Mouse (Mus musculus): ENCODE results near the gene Large1. TPM values are rescaled to one million over a fixed set of nuclear protein-coding genes. Genes with fewer than 3 reads are reported as not detected.

The Large1 gene
- polyA plus RNA-seq, 1 experiment from 2014 or later, result 4.1 TPM

DNA sequence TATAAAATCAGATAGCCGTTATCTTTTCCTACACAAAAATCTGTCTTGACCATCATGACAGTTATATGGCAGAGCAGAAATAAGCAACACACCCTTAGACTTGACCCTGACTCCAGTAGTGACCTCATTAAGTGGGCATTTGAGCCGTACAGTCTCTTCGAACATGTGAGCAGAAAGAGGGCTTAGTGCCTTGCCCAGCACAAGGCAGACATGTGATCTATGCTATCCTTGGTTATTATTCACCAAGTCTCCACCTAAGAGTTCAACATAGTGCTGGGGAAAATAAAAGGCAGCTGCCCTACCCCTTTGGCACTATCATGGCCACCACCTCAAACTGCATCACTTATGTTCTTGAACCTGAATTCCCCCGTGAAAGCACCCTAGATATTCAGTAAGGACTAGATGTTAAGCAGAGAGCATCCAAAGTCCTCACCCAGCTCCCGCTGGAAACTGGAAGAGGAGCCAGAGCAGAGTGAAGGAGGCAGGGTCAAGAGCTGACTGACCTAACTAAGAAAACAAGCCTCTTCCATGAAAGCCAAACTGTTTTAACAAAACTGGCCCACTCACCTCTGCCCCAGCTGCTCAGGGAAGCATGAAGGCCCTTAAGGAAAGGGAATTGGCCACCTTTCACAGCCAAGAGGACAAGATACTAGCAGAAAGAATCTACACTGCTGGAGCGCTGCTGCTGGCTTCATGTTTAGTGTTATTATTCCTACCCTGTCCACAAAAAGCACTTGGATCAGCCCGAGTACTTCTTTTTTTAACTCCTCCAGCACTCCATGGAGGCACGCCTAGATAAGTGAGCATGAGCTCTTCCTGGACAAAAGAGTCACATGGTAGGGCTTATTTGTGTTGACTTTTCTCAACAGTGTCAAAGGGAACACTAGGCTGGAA, 40.4 kb downstream of the Large1 start:
- peaks cover 6% of the 10 kb centered on the region for H3K4me1 ChIP-seq (replicated peaks; ENCODE audit: control insufficient read depth, insufficient read depth, low read length)
- H3K9me3 ChIP-seq (ENCODE audit: control insufficient read depth, low read length), result no peaks in the 10 kb centered on the region
- no peak overlapping the region for H3K9ac ChIP-seq (ENCODE audit: low read depth, low read length)
- ATAC-seq (replicated peaks; ENCODE audit: low FRiP score), result no peak
- no peaks in the 10 kb centered on the region for H3K36me3 ChIP-seq (ENCODE audit: control insufficient read depth, insufficient read depth, low read length)
- DNase-seq (ENCODE audit: low spot score), result no peak
- H3K27me3 ChIP-seq (replicated peaks; ENCODE audit: control insufficient read depth, insufficient read depth, low read length), result no peaks in the 10 kb centered on the region
- H3K4me2 ChIP-seq, result no peak overlapping the region
- 80% methylated on average over 8 of the region's 8 CpGs for WGBS
- H3K4me3 ChIP-seq (ENCODE audit: low read depth, low read length), result no peak overlapping the region
- H3K27ac ChIP-seq (ENCODE audit: low read depth, low read length), result no peak overlapping the region

DNA sequence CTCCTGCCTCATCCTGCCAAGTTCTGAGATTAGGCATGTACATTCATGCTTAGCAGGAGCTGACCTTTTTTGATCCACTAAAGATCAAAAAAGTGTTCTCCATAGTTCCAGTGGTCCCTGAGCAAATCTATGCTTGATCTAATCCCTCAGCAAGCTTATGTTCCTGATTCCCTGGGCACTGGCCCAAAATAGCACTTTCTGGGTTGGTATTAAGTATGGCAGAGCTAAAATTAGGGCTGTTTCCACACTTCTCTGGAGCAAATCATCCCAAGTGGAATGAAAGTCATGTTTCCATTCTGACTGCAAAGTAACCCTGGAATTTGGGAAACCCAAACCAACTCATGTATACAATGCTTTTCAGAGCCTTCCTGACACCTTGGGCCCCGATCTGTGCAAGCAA, 42.9 kb downstream of the Large1 start:
- no peaks in the 10 kb centered on the region for H3K9me3 ChIP-seq (ENCODE audit: control insufficient read depth, low read length)
- H3K4me3 ChIP-seq (ENCODE audit: low read depth, low read length), result no peak overlapping the region
- no peak overlapping the region for H3K9ac ChIP-seq (ENCODE audit: low read depth, low read length)
- H3K4me1 ChIP-seq (replicated peaks; ENCODE audit: control insufficient read depth, insufficient read depth, low read length), result peaks cover 8% of the 10 kb centered on the region
- no peak for DNase-seq (ENCODE audit: low spot score)
- ATAC-seq (replicated peaks; ENCODE audit: low FRiP score), result no peak
- H3K27me3 ChIP-seq (replicated peaks; ENCODE audit: control insufficient read depth, insufficient read depth, low read length), result no peaks in the 10 kb centered on the region
- no peak overlapping the region for H3K4me2 ChIP-seq
- no peaks in the 10 kb centered on the region for H3K36me3 ChIP-seq (ENCODE audit: control insufficient read depth, insufficient read depth, low read length)
- 77% methylated on average over 1 of the region's 1 CpGs for WGBS
- no peak overlapping the region for H3K27ac ChIP-seq (ENCODE audit: low read depth, low read length)

GRCm38 (mm10) chr8:73310036-73310435, 43.3 kb downstream of the Large1 start:
- H3K36me3 ChIP-seq (ENCODE audit: control insufficient read depth, insufficient read depth, low read length), result no peaks in the 10 kb centered on the region
- ATAC-seq (replicated peaks; ENCODE audit: low FRiP score), result no peak
- H3K9ac ChIP-seq (ENCODE audit: low read depth, low read length), result no peak overlapping the region
- H3K9me3 ChIP-seq (ENCODE audit: control insufficient read depth, low read length), result no peaks in the 10 kb centered on the region
- H3K4me3 ChIP-seq (ENCODE audit: low read depth, low read length), result no peak overlapping the region
- no peak overlapping the region for H3K4me2 ChIP-seq
- no peaks in the 10 kb centered on the region for H3K27me3 ChIP-seq (replicated peaks; ENCODE audit: control insufficient read depth, insufficient read depth, low read length)
- no peak for DNase-seq (ENCODE audit: low spot score)
- H3K27ac ChIP-seq (ENCODE audit: low read depth, low read length), result no peak overlapping the region
- peaks cover 8% of the 10 kb centered on the region for H3K4me1 ChIP-seq (replicated peaks; ENCODE audit: control insufficient read depth, insufficient read depth, low read length)

- 71% methylated on average over 4 of the region's 4 CpGs for WGBS
- no peak for ATAC-seq (replicated peaks; ENCODE audit: low FRiP score)
These were observed 49.4 kb downstream of the Large1 start for GRCm38 (mm10) chr8:73303907-73304306.

DNA sequence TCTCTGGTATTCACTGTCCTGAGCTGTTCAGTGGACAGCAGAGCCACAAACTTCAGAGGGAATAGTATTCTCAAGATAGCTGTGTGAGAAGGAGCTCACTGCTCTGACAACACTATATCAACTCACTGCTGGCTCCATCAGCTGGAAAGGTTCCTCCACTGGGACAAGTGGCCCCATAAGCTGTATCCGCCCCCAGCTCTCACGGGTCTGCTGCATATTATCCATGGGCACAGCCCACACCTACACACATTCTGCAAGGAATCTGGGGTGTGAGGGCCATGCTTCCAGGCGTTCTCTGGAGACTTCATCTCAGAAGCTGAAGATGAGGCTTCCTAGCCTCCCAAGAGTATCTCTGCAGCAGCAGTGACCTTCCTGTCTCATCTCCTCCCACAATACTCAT, 50.4 kb downstream of the Large1 start:
- Histone ChIP-seq H3K27me3 (replicated peaks; ENCODE audit: control insufficient read depth, insufficient read depth, low read length) (no peaks in the 10 kb centered on the region), H3K9me3 (ENCODE audit: control insufficient read depth, low read length) (no peaks in the 10 kb centered on the region), H3K4me3 (ENCODE audit: low read depth, low read length) (no peak overlapping the region), H3K9ac (ENCODE audit: low read depth, low read length) (no peak overlapping the region), H3K4me2 (no peak overlapping the region), H3K4me1 (replicated peaks; ENCODE audit: control insufficient read depth, insufficient read depth, low read length) (0 out of 2 replicates have a peak, but pooled peaks cover 2% of the 10 kb centered on the region), H3K36me3 (ENCODE audit: control insufficient read depth, insufficient read depth, low read length) (no peaks in the 10 kb centered on the region), H3K27ac (ENCODE audit: low read depth, low read length) (no peak overlapping the region)
- 88% methylated on average over 3 of the region's 3 CpGs for WGBS
- ATAC-seq (replicated peaks; ENCODE audit: low FRiP score), result no peak
- DNase-seq (ENCODE audit: low spot score), result no peak

More at GRCm38 (mm10) chr8:73303907-73304306, 49.4 kb downstream of the Large1 start:
- Histone ChIP-seq H3K27me3 (replicated peaks; ENCODE audit: control insufficient read depth, insufficient read depth, low read length) (no peaks in the 10 kb centered on the region), H3K4me3 (ENCODE audit: low read depth, low read length) (no peak overlapping the region), H3K9ac (ENCODE audit: low read depth, low read length) (no peak overlapping the region), H3K36me3 (ENCODE audit: control insufficient read depth, insufficient read depth, low read length) (no peaks in the 10 kb centered on the region), H3K27ac (ENCODE audit: low read depth, low read length) (no peak overlapping the region), H3K9me3 (ENCODE audit: control insufficient read depth, low read length) (no peaks in the 10 kb centered on the region), H3K4me2 (no peak overlapping the region), H3K4me1 (replicated peaks; ENCODE audit: control insufficient read depth, insufficient read depth, low read length) (peaks cover 2% of the 10 kb centered on the region; the same call in 1 of the 2 replicates)
- DNase-seq (ENCODE audit: low spot score), result no peak

- no peaks in the 10 kb centered on the region for H3K27me3 ChIP-seq (replicated peaks; ENCODE audit: control insufficient read depth, insufficient read depth, low read length)
- no peak overlapping the region for H3K9ac ChIP-seq (ENCODE audit: low read depth, low read length)
- H3K4me1 ChIP-seq (replicated peaks; ENCODE audit: control insufficient read depth, insufficient read depth, low read length), result no peaks in the 10 kb centered on the region
- ATAC-seq (replicated peaks; ENCODE audit: low FRiP score), result no peak
- no peak overlapping the region for H3K4me2 ChIP-seq
- H3K9me3 ChIP-seq (ENCODE audit: control insufficient read depth, low read length), result no peaks in the 10 kb centered on the region
- no peak overlapping the region for H3K4me3 ChIP-seq (ENCODE audit: low read depth, low read length)
- no peaks in the 10 kb centered on the region for H3K36me3 ChIP-seq (ENCODE audit: control insufficient read depth, insufficient read depth, low read length)
- DNase-seq (ENCODE audit: low spot score), result no peak
- H3K27ac ChIP-seq (ENCODE audit: low read depth, low read length), result no peak overlapping the region
These were observed 57.8 kb downstream of the Large1 start for GRCm38 (mm10) chr8:73295531-73295930.

DNA sequence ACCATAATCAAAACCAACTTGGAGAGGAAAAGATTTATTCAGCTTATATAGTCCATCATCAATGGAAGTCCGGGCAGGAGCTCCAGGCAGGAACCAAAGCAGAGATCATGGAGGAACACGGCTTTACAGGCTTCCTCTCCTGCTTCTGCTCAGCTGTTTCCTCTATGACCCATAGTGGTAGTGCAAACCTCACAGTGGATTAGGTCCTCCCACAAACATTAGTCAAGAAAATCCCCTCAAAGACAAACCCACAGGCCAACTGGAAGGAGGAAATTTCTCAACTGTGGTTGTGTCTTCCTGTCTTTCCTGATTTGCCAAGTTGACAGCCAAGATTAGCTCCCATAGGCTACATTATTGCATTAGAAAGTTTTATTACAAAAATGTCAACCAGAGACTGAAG, 59.7 kb downstream of the Large1 start:
- ATAC-seq (replicated peaks; ENCODE audit: low FRiP score), result no peak
- H3K9me3 ChIP-seq (ENCODE audit: control insufficient read depth, low read length), result no peaks in the 10 kb centered on the region
- H3K27me3 ChIP-seq (replicated peaks; ENCODE audit: control insufficient read depth, insufficient read depth, low read length), result no peaks in the 10 kb centered on the region
- no peak overlapping the region for H3K4me2 ChIP-seq
- WGBS, result 31% methylated on average over 2 of the region's 2 CpGs
- no peaks in the 10 kb centered on the region for H3K36me3 ChIP-seq (ENCODE audit: control insufficient read depth, insufficient read depth, low read length)
- H3K27ac ChIP-seq (ENCODE audit: low read depth, low read length), result no peak overlapping the region
- no peak for DNase-seq (ENCODE audit: low spot score)
- no peak overlapping the region for H3K9ac ChIP-seq (ENCODE audit: low read depth, low read length)
- H3K4me1 ChIP-seq (replicated peaks; ENCODE audit: control insufficient read depth, insufficient read depth, low read length), result no peaks in the 10 kb centered on the region
- no peak overlapping the region for H3K4me3 ChIP-seq (ENCODE audit: low read depth, low read length)

GRCm38 (mm10) chr8:73291630-73292029, 61.7 kb downstream of the Large1 start:
- ATAC-seq (replicated peaks; ENCODE audit: low FRiP score), result no peak
- Histone ChIP-seq H3K36me3 (ENCODE audit: control insufficient read depth, insufficient read depth, low read length) (no peaks in the 10 kb centered on the region), H3K4me3 (ENCODE audit: low read depth, low read length) (no peak overlapping the region), H3K9me3 (ENCODE audit: control insufficient read depth, low read length) (no peaks in the 10 kb centered on the region), H3K4me2 (no peak overlapping the region), H3K27me3 (replicated peaks; ENCODE audit: control insufficient read depth, insufficient read depth, low read length) (no peaks in the 10 kb centered on the region), H3K27ac (ENCODE audit: low read depth, low read length) (no peak overlapping the region), H3K4me1 (replicated peaks; ENCODE audit: control insufficient read depth, insufficient read depth, low read length) (no peaks in the 10 kb centered on the region), H3K9ac (ENCODE audit: low read depth, low read length) (no peak overlapping the region)
- 87% methylated on average over 2 of the region's 2 CpGs for WGBS
- DNase-seq (ENCODE audit: low spot score), result no peak

GRCm38 (mm10) chr8:73290636-73291035, 62.7 kb downstream of the Large1 start:
- ATAC-seq (replicated peaks; ENCODE audit: low FRiP score) (no peak), DNase-seq (ENCODE audit: low spot score) (no peak)
- 88% methylated on average over 2 of the region's 2 CpGs for WGBS
- Histone ChIP-seq H3K4me3 (ENCODE audit: low read depth, low read length) (no peak overlapping the region), H3K27me3 (replicated peaks; ENCODE audit: control insufficient read depth, insufficient read depth, low read length) (no peaks in the 10 kb centered on the region), H3K4me1 (replicated peaks; ENCODE audit: control insufficient read depth, insufficient read depth, low read length) (no peaks in the 10 kb centered on the region), H3K9ac (ENCODE audit: low read depth, low read length) (no peak overlapping the region), H3K27ac (ENCODE audit: low read depth, low read length) (no peak overlapping the region), H3K36me3 (ENCODE audit: control insufficient read depth, insufficient read depth, low read length) (no peaks in the 10 kb centered on the region), H3K4me2 (no peak overlapping the region), H3K9me3 (ENCODE audit: control insufficient read depth, low read length) (no peaks in the 10 kb centered on the region)
